Mouse (Mus musculus) naive thymus-derived CD4-positive, alpha-beta T cell, adult 2 months (primary cell): ENCODE results near the gene Padi6.
A peak's percentile ranks its signal among the peaks of the same experiment; 100 is the strongest.

Experiments used
- DNase-seq: peaks from one replicate; pipeline ENCODE4 v3.0.0-alpha.2; 2011; ENCODE audit warnings: low read depth

Padi6 gene

GRCm38 (mm10) chr4:140684881-140685303, 57.6 kb downstream of the Padi6 start:
- DNase-seq = no peak

- no peak for DNase-seq
Observed at GRCm38 (mm10) chr4:140684141-140684871, 58.1 kb downstream of the Padi6 start.

GRCm38 (mm10) chr4:140683608-140684007, 58.8 kb downstream of the Padi6 start:
- DNase-seq = no peak

- DNase-seq = peak; percentile 48
Observed at GRCm38 (mm10) chr4:140680731-140681397, 61.6 kb downstream of the Padi6 start.

- DNase-seq = peak; percentile 76
Observed at GRCm38 (mm10) chr4:140679723-140680380, 62.6 kb downstream of the Padi6 start.

GRCm38 (mm10) chr4:140679038-140679437, 63.4 kb downstream of the Padi6 start:
- DNase-seq = peak; percentile 74
